Mouse (Mus musculus) myocyte (in vitro differentiated cells): Measurements from ENCODE around the gene Tcea3.

Experiments used
- E2F4 ChIP-seq: IDR thresholded peaks from one replicate; pipeline ENCODE4 v1.6.1; 2011; ENCODE audit warnings: mild to moderate bottlenecking, control low read depth, moderate library complexity; ENCODE audit not compliant: insufficient read depth
- MAX ChIP-seq: IDR thresholded peaks from one replicate; pipeline ENCODE4 v1.6.1; 2011; ENCODE audit warnings: low read depth, mild to moderate bottlenecking, control low read depth
- POLR2A ChIP-seq: IDR thresholded peaks from one replicate; pipeline ENCODE4 v1.6.1; 2011; ENCODE audit warnings: low read depth, mild to moderate bottlenecking, control low read depth, moderate library complexity; ENCODE audit not compliant: insufficient read length
- POLR2AphosphoS2 ChIP-seq: IDR thresholded peaks from one replicate; pipeline ENCODE4 v1.6.1; 2011; ENCODE audit warnings: low read depth, control low read depth; ENCODE audit not compliant: insufficient read length
- TCF12 ChIP-seq: IDR thresholded peaks from one replicate; pipeline ENCODE4 v1.6.1; 2011; ENCODE audit warnings: mild to moderate bottlenecking, control low read depth; ENCODE audit not compliant: poor library complexity, insufficient read depth, severe bottlenecking
- TCF3 ChIP-seq: IDR thresholded peaks from one replicate; pipeline ENCODE4 v1.6.1; 2011; ENCODE audit warnings: low read depth, control low read depth; ENCODE audit not compliant: insufficient read length
- USF1 ChIP-seq: IDR thresholded peaks from one replicate; pipeline ENCODE4 v1.6.1; 2011; ENCODE audit warnings: low read depth, mild to moderate bottlenecking, control low read depth, moderate library complexity

DNA sequence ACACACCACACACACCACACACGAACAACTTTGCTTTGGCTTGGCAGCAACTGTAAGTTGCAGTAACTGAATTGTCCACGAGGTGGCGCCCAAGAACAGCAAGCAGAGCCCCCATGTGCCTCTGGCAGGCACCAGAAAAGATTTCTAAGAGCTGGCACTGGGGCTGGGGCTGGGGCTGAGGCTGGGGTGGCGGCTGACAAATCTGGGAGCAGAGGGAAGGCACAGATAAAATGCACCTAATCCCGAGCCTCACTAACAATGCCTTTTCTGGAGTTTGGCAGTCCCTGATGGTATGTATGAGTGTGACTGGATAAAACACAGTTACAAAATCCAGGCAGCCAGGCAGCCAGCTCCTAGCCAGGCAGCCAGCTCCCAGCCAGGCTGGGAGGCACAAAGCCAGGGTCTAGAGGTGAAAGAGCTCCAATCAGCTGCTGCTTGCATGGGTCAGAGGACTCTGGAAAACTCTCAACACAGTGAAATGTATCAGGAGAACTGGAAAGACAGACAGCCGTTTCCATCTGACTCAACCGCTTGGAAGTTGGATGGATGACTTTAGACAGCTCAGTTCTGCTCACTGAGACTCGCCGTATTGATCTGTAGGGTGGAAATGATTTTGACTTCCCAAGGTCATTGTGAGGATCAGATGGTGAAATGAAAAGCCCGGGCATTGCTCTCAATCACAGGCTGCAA is 13.1 kb downstream of the Tcea3 start:
- TF ChIP-seq POLR2A (no peak), TCF12 (no peak), E2F4 (no peak), POLR2AphosphoS2 (no peak), MAX (no peak), USF1 (no peak), TCF3 (no peak)
